9 mouse cellular contexts compared by ENCODE assay signal in genomic region chr9:119460410-119460809, GRCm38 (mm10). TPM values are rescaled to one million over a fixed set of nuclear protein-coding genes. Genes with fewer than 3 reads are reported as not detected.
DNase-seq lines count a peak whose midpoint lies in the region; ATAC-seq and TF ChIP-seq lines count a peak whose summit lies in the region.
"Had no signal": no experiment of that assay in that cellular context is flagged by ENCODE, and none has a peak within 500 bp of the region (broad histone marks: within the 10 kb centered on the region; RNA-seq: fewer than 3 reads in every experiment).

No protein-coding gene starts in this region.

- no peaks in the 10 kb centered on the region for H3K27me3 ChIP-seq in lung, embryonic 16.5 days (ENCODE audit: control insufficient read depth, insufficient read depth, low read depth, low read length)

- no peak overlapping the region for H3K27ac ChIP-seq in layer of hippocampus, adult 2 months
- no peak overlapping the region for H3K27ac ChIP-seq in lung, embryonic 16.5 days (ENCODE audit: low read length)
- H3K27ac ChIP-seq: macrophage had no signal

- peaks cover 26% of the 10 kb centered on the region for H3K36me3 ChIP-seq in lung, embryonic 16.5 days (ENCODE audit: control insufficient read depth, insufficient read depth, low read length)

- DNase-seq in gastrocnemius, adult 18-20 months (ENCODE audit: low spot score): peak; percentile 57
- DNase-seq in gastrocnemius, adult 8-10 months (ENCODE audit: low spot score in 2 of 2): no peak
- DNase-seq in gastrocnemius, postnatal 4 days (ENCODE audit: low spot score in 2 of 2): peak; percentile 51 to 55
- DNase-seq in layer of hippocampus, adult 2 months (ENCODE audit: low spot score in 2 of 2): peak; percentile 71 to 84
- peak; percentile 71 for DNase-seq in right cerebral cortex, adult 18-20 months

- H3K4me3 ChIP-seq in layer of hippocampus, adult 2 months: no peak overlapping the region
- no peak overlapping the region for H3K4me3 ChIP-seq in lung, embryonic 16.5 days (ENCODE audit: low read length)

- TF ChIP-seq CTCF in layer of hippocampus, adult 2 months (conservative IDR thresholded peaks at IDR 0.05): peak; percentile 99

- H3K4me1 ChIP-seq in lung, embryonic 16.5 days (replicated peaks; ENCODE audit: control insufficient read depth, insufficient read depth, low read length): no peaks in the 10 kb centered on the region

- peak; percentile 64 for ATAC-seq in activated CD4-positive, CD25-positive, alpha-beta regulatory T cell, adult 4 months
- peak; percentile 92 for ATAC-seq in common myeloid progenitor, adult 5-6 weeks (replicated peaks; ENCODE audit: low read depth, poor library complexity, severe bottlenecking)
- peak; percentile 43 for ATAC-seq in lung, embryonic 16.5 days (ENCODE audit: low read depth)

- 39% methylated on average over 8 of the region's 8 CpGs for WGBS in lung, embryonic 16.5 days

- no peak overlapping the region for H3K9ac ChIP-seq in lung, embryonic 16.5 days (ENCODE audit: low read length)

- no peaks in the 10 kb centered on the region for H3K9me3 ChIP-seq in lung, embryonic 16.5 days (ENCODE audit: control insufficient read depth, low read length)

- H3K4me2 ChIP-seq in lung, embryonic 16.5 days (ENCODE audit: low read depth, low read length): no peak overlapping the region

RNA-seq across cellular contexts. Expression of gene Exog, which starts 15.7 kb away (rescaled TPM):
- total RNA-seq in gastrocnemius, adult 18-20 months (2021): 1 to 10 TPM; 1.6 TPM
- total RNA-seq in gastrocnemius, adult 8-10 months (2022): 1 to 10 TPM; 1.4 to 1.8 (median 1.6) TPM
- 10 to 100 TPM in 1 of 2 experiments, 1 to 10 TPM in 1; 8.6 to 10.5 TPM for polyA plus RNA-seq in activated CD4-positive, CD25-positive, alpha-beta regulatory T cell, adult 4 months (2017; shearing (Covaris generic))
- total RNA-seq in common myeloid progenitor, adult 5-6 weeks (2017): 5.7 and 6.9 TPM in 2 replicates
- 1 to 10 TPM; 3.9 to 4.3 TPM for total RNA-seq in gastrocnemius, postnatal 4 days (2021)
- 10 to 100 TPM; 17.1 to 19.1 TPM for total RNA-seq in layer of hippocampus, adult 2 months (2021)
- 23.5 and 27.3 TPM in 2 replicates for polyA plus RNA-seq in lung, embryonic 16.5 days (2015; fragmentation: Nextera tagmentation; extraction: Ambion mirVana)

RNA-seq across cellular contexts. Expression of gene Acvr2b, which starts 58.5 kb away (rescaled TPM):
- 10 to 100 TPM; 12.4 to 14.1 TPM for total RNA-seq in gastrocnemius, adult 18-20 months (2021)
- total RNA-seq in gastrocnemius, adult 8-10 months (2022): 10 to 100 TPM; 17.1 to 18.9 (median 18.7) TPM
- not detected for polyA plus RNA-seq in activated CD4-positive, CD25-positive, alpha-beta regulatory T cell, adult 4 months (2017; shearing (Covaris generic))
- 1.3 and 1.6 TPM in 2 replicates for total RNA-seq in common myeloid progenitor, adult 5-6 weeks (2017)
- total RNA-seq in gastrocnemius, postnatal 4 days (2021): 10 to 100 TPM; 18.8 to 24.0 TPM
- 10 to 100 TPM; 13.9 to 14.8 TPM for total RNA-seq in layer of hippocampus, adult 2 months (2021)
- polyA plus RNA-seq in lung, embryonic 16.5 days (2015; fragmentation: Nextera tagmentation; extraction: Ambion mirVana): 7.1 and 10.8 TPM in 2 replicates

Comparison
In these comparisons a context has a peak if more than half of its experiments do, and no peak if none do; other contexts are left out.
1. DNase-seq: peak in gastrocnemius, adult 18-20 months (single experiment), gastrocnemius, postnatal 4 days (2 of 2), layer of hippocampus, adult 2 months (2 of 2) and right cerebral cortex, adult 18-20 months (single experiment); none in gastrocnemius, adult 8-10 months (0 of 2).
2. Peak in every context shown above with its lines, with median percentiles within 50 percentile points of each other: ATAC-seq.